Mouse (Mus musculus) liver, embryonic 14.5 days (tissue): ENCODE results near the gene Ccdc188. TPM values are rescaled to one million over a fixed set of nuclear protein-coding genes. Genes with fewer than 3 reads are reported as not detected.

Experiments used
- ATAC-seq: fragments of 200-750 bp; cut with Nextera tagmentation; 2 replicates; pipeline ENCODE4 v1.8.0; 2017; ENCODE audit warnings: moderate number of reproducible peaks, mild to moderate bottlenecking, moderate library complexity; ENCODE audit not compliant: insufficient read depth
- DNase-seq, 3 experiments: peaks; one replicate each; pipeline ENCODE4 v3.0.0-alpha.2; 2012 to 2013; ENCODE audit warnings: low read depth in 3 of 3, low spot score in 3 of 3
- H3K27ac ChIP-seq: fragments of 300-500 bp; sonication (generic); 2 replicates; pipeline ENCODE4 v1.5.1; 2014; ENCODE audit warnings: moderate library complexity, mild to moderate bottlenecking, control low read depth, inconsistent platforms
- H3K27me3 ChIP-seq: fragments of 300-500 bp; sonication (generic); 2 replicates; pipeline ENCODE4 v1.6.1; 2014; ENCODE audit warnings: mild to moderate bottlenecking, low read length, moderate library complexity; ENCODE audit not compliant: control insufficient read depth, insufficient read depth
- H3K36me3 ChIP-seq: fragments of 300-500 bp; sonication (generic); replicated peaks from 2 replicates; pipeline ENCODE4 v1.6.1; 2014; ENCODE audit warnings: low read depth; ENCODE audit not compliant: control insufficient read depth, insufficient read depth
- H3K4me1 ChIP-seq, 2 experiments: fragments of 200-500 bp in 1 of 2; fragments of 300-500 bp in 1 of 2; sonication (generic) in 1 of 2; replicated peaks; 2 replicates each; pipeline ENCODE4 v1.6.1; 2012 to 2014; ENCODE audit warnings: antibody characterized with exemption in 1 of 2, inconsistent platforms in 1 of 2, low read length in 1 of 2; ENCODE audit not compliant: control insufficient read depth in 2 of 2, insufficient read depth in 2 of 2
- H3K4me2 ChIP-seq: fragments of 300-500 bp; sonication (generic); 2 replicates; pipeline ENCODE4 v1.6.1; 2014; ENCODE audit warnings: low read depth, mild to moderate bottlenecking, control low read depth, moderate library complexity
- H3K4me3 ChIP-seq, 2 experiments: fragments of 200-500 bp in 1 of 2; fragments of 300-500 bp in 1 of 2; sonication (generic) in 1 of 2; 2 replicates each; pipeline ENCODE4 v1.5.1; 2012 to 2014; ENCODE audit warnings: low read depth in 2 of 2, low read length in 2 of 2, mild to moderate bottlenecking in 2 of 2, control low read depth in 1 of 2, inconsistent platforms in 1 of 2, moderate library complexity in 1 of 2; ENCODE audit not compliant: insufficient read depth in 1 of 2
- H3K9ac ChIP-seq: fragments of 300-500 bp; sonication (generic); replicated peaks from 2 replicates; pipeline ENCODE4 v1.6.1; 2014; ENCODE audit warnings: mild to moderate bottlenecking, control low read depth, moderate library complexity
- H3K9me3 ChIP-seq: fragments of 300-500 bp; sonication (generic); 2 replicates; pipeline ENCODE4 v1.6.1; 2016; ENCODE audit warnings: low read length, mixed read lengths; ENCODE audit not compliant: control insufficient read depth
- CTCF ChIP-seq: IDR thresholded peaks from 2 replicates; pipeline ENCODE4 v1.5.1; 2016; ENCODE audit warnings: antibody characterized with exemption, low read depth, control low read depth
- EP300 ChIP-seq: IDR thresholded peaks from 2 replicates; pipeline ENCODE4 v1.6.1; 2016; ENCODE audit warnings: antibody characterized with exemption, low read depth
- WGBS: fragments of 180-500 bp; shearing (Covaris S2); extraction: QIAGEN DNeasy Blood & Tissue Kit; methylation state at CpG from one replicate; pipeline ENCODE4 v1.1.7; 2014; ENCODE audit not compliant: insufficient replicate concordance; 5-methylcytosine and 5-hydroxymethylcytosine counted together
- polyA plus RNA-seq, 2 experiments: library from polyadenylated mRNA; depleted of rRNA in 1 of 2; stranded (reverse) in 1 of 2; unstranded in 1 of 2; fragments of >200 nt; fragmentation: Nextera tagmentation in 1 of 2; extraction: Ambion mirVana in 1 of 2; gene quantifications; 2 replicates each; pipeline versions ENCODE4 v1.2.1 to v1.2.3; 2012 to 2014

The Ccdc188 gene
- polyA plus RNA-seq, 2 experiments: not detected

DNA sequence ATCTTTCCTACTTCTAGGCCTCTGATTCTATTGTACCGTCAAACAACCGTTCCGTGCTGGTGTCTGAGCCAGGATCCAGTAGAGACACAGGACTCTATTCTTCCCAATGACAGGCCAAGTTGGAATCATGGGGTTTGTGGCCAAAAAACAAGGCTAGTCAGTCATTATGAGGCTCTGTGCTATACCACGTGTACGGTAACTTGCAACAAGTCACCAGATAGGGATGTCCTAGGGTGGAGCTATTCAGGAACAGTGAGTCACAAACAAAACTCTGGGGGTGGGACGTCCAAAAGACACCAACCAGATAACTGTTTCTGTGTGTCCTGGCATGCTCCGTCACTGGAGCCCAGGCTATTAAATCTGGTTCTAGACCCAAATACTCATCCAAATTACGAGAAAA, 34.9 kb upstream of the Ccdc188 start:
- Histone ChIP-seq H3K4me3 (no peak overlapping the region), H3K4me1 (0 out of 4 replicates have a peak, but pooled peaks cover 0 to 2% of the 10 kb centered on the region in 2 experiments), H3K4me2 (no peak overlapping the region), H3K9ac (no peak overlapping the region), H3K27me3 (no peaks in the 10 kb centered on the region), H3K9me3 (no peaks in the 10 kb centered on the region), H3K27ac (no peak overlapping the region), H3K36me3 (no peaks in the 10 kb centered on the region)
- WGBS: 56% methylated on average over 8 of the region's 8 CpGs
- DNase-seq: no peak
- no peak for TF ChIP-seq CTCF
- TF ChIP-seq EP300: no peak
- ATAC-seq: no peak

DNA sequence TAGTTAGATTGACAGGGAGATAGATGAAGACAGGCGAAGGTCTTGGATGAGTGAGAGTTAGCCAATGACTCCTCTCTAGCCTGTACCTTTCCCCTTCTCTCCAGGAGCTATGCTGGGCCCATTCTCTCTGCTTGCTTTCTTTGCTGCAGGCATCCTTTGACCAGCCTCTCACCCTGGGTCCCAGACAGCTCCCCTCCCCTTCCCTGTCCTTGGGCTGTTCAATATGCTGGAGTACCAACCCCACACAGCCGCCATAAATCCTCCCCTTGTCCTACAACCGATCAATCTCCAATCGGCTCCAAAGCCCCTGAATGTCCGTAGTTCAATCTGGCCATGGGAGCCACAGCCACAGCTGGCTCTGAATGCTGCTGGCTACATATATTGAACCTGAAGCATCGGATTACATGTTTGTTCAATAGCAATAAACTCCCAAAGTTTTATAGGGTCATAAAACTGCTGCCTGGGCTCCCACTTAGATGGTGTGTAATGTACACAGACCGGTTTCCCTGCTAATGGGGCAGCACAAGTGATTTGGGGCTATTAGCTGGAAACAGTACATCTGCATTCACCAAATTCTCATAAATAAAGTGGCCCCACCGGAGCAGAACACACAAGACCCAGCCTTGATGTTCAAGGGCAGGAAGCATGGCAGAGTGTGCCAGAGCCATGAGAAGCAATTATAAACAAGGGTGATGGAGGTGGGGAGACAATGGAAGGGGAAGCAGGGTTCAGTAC, 31.8 kb upstream of the Ccdc188 start:
- Histone ChIP-seq H3K9me3 (no peaks in the 10 kb centered on the region), H3K4me1 (no peaks in the 10 kb centered on the region), H3K4me3 (no peak overlapping the region), H3K27ac (no peak overlapping the region), H3K9ac (no peak overlapping the region), H3K4me2 (no peak overlapping the region), H3K36me3 (no peaks in the 10 kb centered on the region), H3K27me3 (no peaks in the 10 kb centered on the region)
- ATAC-seq: no peak
- no peak for DNase-seq
- TF ChIP-seq EP300: no peak
- no peak for TF ChIP-seq CTCF
- WGBS: 59% methylated on average over 8 of the region's 8 CpGs

DNA sequence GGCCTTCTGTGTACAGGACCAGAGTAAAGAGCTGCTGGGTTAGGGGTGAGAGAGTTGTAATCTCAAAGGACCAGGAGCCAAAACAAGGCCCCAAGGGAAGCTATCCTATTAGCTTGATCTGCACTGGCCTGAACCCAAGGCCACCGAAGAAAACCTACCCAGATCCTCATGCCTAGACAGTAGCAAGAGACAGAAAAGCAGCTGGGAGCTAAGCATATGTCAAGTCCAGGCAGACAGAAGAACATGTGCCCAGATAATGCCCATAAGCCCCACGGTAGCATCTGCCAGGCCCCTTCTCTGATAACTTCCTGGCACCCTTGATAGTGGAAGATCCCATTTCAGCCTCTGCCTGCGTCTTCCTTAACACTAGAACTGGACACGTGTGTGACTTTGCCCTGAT, 30.9 kb upstream of the Ccdc188 start:
- Histone ChIP-seq H3K4me1 (no peaks in the 10 kb centered on the region), H3K9ac (no peak overlapping the region), H3K4me2 (no peak overlapping the region), H3K4me3 (no peak overlapping the region), H3K9me3 (no peaks in the 10 kb centered on the region), H3K36me3 (no peaks in the 10 kb centered on the region), H3K27ac (no peak overlapping the region), H3K27me3 (no peaks in the 10 kb centered on the region)
- WGBS: 48% methylated on average over 4 of the region's 4 CpGs
- DNase-seq (no peak), ATAC-seq (no peak)
- TF ChIP-seq CTCF: no peak
- no peak for TF ChIP-seq EP300

DNA sequence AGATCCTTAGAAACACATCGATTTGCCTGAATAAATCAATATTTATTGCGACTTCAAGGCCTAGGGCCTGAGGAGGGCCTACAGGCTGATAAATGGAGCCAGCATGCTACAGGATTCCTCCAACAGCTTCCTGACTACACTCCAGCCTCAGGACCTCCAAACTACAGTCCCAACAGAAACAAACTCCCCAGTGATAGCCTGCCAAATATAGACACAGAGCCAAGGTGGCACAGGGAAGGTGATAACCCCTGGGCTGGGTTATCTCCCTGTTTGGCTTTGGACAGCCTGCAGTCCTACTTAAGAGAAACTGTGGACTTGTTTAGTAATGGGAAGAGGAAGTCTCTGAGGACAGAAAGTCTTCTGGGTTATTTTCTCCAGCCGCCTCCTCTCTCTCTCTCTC, 30.5 kb upstream of the Ccdc188 start:
- H3K9me3 ChIP-seq: no peaks in the 10 kb centered on the region
- 66% methylated on average over 3 of the region's 3 CpGs for WGBS
- no peak for ATAC-seq

DNA sequence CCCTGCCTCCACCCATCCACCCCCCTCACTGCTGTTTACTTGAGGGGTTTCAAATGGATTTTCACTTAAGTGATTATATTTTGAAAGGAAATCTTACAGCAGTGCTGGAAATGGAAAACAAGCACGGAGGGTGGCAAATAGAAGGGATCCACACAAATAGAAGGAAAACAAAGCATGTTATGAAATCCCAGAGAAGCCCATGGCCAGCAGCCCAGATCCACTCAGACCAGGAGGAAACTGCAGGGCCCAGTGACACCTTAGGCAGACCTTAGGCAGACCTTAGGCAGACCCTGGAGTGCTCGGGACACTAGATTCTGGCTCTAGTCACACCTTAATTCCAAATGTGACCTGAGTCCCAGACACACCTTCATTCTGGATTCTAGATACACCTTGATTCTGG, 26.7 kb upstream of the Ccdc188 start:
- Histone ChIP-seq H3K4me1 (no peaks in the 10 kb centered on the region), H3K27me3 (no peaks in the 10 kb centered on the region), H3K4me2 (no peak overlapping the region), H3K4me3 (no peak overlapping the region), H3K9ac (no peak overlapping the region), H3K36me3 (no peaks in the 10 kb centered on the region), H3K27ac (no peak overlapping the region), H3K9me3 (no peaks in the 10 kb centered on the region)
- no peak for ATAC-seq
- DNase-seq: no peak
- WGBS: 57% methylated on average over 2 of the region's 2 CpGs
- TF ChIP-seq CTCF: no peak
- no peak for TF ChIP-seq EP300

More for the DNA sequence above, 30.5 kb upstream of the Ccdc188 start:
- no peak for TF ChIP-seq EP300
- TF ChIP-seq CTCF: no peak
- H3K27ac ChIP-seq: no peak overlapping the region
- no peak overlapping the region for H3K9ac ChIP-seq
- H3K4me3 ChIP-seq: no peak overlapping the region
- H3K27me3 ChIP-seq: no peaks in the 10 kb centered on the region
- H3K4me1 ChIP-seq: no peaks in the 10 kb centered on the region
- DNase-seq: no peak
- H3K36me3 ChIP-seq: no peaks in the 10 kb centered on the region
- no peak overlapping the region for H3K4me2 ChIP-seq
